Mouse (Mus musculus): ENCODE data around the gene Gpatch11. TPM values are rescaled to one million over a fixed set of nuclear protein-coding genes. Genes with fewer than 3 reads are reported as not detected.

Gpatch11 gene
- polyA plus RNA-seq, 1 experiment = 25.2 TPM

DNA sequence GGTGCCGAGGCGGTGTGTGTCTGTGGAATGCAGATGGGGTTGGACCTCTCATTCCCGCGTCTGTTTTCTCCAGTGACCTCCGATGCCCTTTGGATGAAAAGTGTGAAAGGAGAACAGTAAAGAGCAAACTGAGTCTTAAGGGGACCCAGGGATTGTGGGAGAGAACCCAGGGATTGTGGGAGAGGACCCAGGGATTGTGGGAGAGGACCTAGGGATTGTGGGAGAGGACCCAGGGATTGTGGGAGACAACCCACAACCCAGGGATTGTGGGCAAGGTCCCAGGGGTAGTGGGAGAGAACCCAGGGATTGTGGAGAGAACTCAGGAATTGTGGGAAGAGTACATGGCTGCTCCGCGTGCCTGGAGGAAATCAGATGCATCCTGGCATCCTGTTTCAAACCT is 59.6 kb downstream of the Gpatch11 start:
- no peak for DNase-seq (ENCODE audit: low spot score)

DNA sequence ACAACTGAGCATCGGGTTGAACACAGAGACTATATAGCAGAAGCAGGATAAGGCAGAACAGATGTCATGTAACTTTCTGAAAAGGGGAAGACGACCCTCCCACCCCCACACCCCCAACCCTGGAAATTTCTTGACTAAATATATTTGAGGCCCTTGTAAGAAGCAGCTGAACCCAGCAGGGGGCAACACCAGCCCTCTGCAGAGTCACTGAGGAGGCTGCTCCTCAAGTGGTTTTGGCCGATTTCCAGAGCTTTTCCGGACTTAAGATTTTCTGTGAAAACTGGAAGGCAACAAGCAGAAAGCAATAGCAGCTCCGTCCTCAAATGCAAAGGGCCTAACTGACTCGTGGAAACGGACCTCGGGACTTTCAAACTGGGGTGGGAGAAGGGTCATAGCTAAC is 60.0 kb downstream of the Gpatch11 start:
- DNase-seq (ENCODE audit: low spot score) = no peak

Other genes starting within 250 kb of the Gpatch11 start
- 9.3 and 9.8 TPM in 2 replicates for gene Strn, start 98.4 kb upstream of the Gpatch11 start, polyA plus RNA-seq (2012; rRNA removed)
- 17.5 and 19.9 TPM in 2 replicates for gene Heatr5b, start 203 bp upstream of the Gpatch11 start, polyA plus RNA-seq (2012; rRNA removed)
- 7.9 and 13.0 TPM in 2 replicates for gene Eif2ak2, start 47.0 kb downstream of the Gpatch11 start, polyA plus RNA-seq (2012; rRNA removed)
- not detected in 2 replicates for gene Sult6b1, start 71.4 kb downstream of the Gpatch11 start, polyA plus RNA-seq (2012; rRNA removed)
- 30.3 and 37.0 TPM in 2 replicates for gene Cebpzos, start 80.9 kb downstream of the Gpatch11 start, polyA plus RNA-seq (2012; rRNA removed)
- gene Cebpz, start 101.5 kb downstream of the Gpatch11 start, polyA plus RNA-seq (2012; rRNA removed) = 15.1 and 19.2 TPM in 2 replicates
- gene Ndufaf7, start 101.6 kb downstream of the Gpatch11 start, polyA plus RNA-seq (2012; rRNA removed) = 28.1 and 29.5 TPM in 2 replicates
- 26.9 and 31.2 TPM in 2 replicates for gene Prkd3, start 185.2 kb downstream of the Gpatch11 start, polyA plus RNA-seq (2012; rRNA removed)
- 21.6 and 25.3 TPM in 2 replicates for gene Qpct, start 216.3 kb downstream of the Gpatch11 start, polyA plus RNA-seq (2012; rRNA removed)

Measured in urinary bladder, adult 2 months (tissue).